Mouse (Mus musculus) small intestine, adult 2 months (tissue): ENCODE data around the gene Clec11a.

Experiments
- CTCF ChIP-seq: fragments of 200-500 bp; IDR thresholded peaks from 2 replicates; pipeline ENCODE4 v1.5.1; 2012; ENCODE audit warnings: low read depth, mild to moderate bottlenecking, control low read depth, inconsistent platforms, low read length, moderate library complexity, mixed read lengths; ENCODE audit not compliant: insufficient replicate concordance, insufficient read length; ENCODE audit errors: extremely low read depth
- POLR2A ChIP-seq: fragments of 200-500 bp; IDR thresholded peaks from 2 replicates; pipeline ENCODE4 v1.6.1; 2012; ENCODE audit warnings: low read depth, mild to moderate bottlenecking, control low read depth, inconsistent platforms, low read length, moderate library complexity

- TF ChIP-seq POLR2A: no peak
- TF ChIP-seq CTCF: peak; percentile 25; the same call in 1 of the 2 replicates
These were observed 29.5 kb downstream of the Clec11a start for GRCm38 (mm10) chr7:44277250-44277622.
